Mouse (Mus musculus): Measurements from ENCODE around the gene Olfr648. TPM values are rescaled to one million over a fixed set of nuclear protein-coding genes. Genes with fewer than 3 reads are reported as not detected.

Olfr648 gene
- polyA plus RNA-seq, 3 experiments from 2014 or later, result 0.20 to 0.50 (median 0.25) TPM

Other genes starting within 250 kb of the Olfr648 start
- not detected for gene Olfr632, start 249.0 kb downstream of the Olfr648 start, polyA plus RNA-seq (2017; shearing (Covaris generic))
- not detected for gene Olfr633, start 239.0 kb downstream of the Olfr648 start, polyA plus RNA-seq (2017; shearing (Covaris generic))
- gene Olfr635, start 212.2 kb downstream of the Olfr648 start, polyA plus RNA-seq (2017; shearing (Covaris generic)), result under 1 TPM in 1 of 3 experiments, not detected in 2; 0.07 TPM
- not detected for gene Olfr638, start 184.6 kb downstream of the Olfr648 start, polyA plus RNA-seq (2017; shearing (Covaris generic))
- not detected for gene Olfr639, start 166.1 kb downstream of the Olfr648 start, polyA plus RNA-seq (2017; shearing (Covaris generic))
- gene Olfr640, start 157.8 kb downstream of the Olfr648 start, polyA plus RNA-seq (2017; shearing (Covaris generic)), result not detected
- not detected for gene Olfr641, start 147.9 kb downstream of the Olfr648 start, polyA plus RNA-seq (2017; shearing (Covaris generic))
- gene Olfr642, start 130.7 kb downstream of the Olfr648 start, polyA plus RNA-seq (2017; shearing (Covaris generic)), result not detected
- not detected for gene 4930516K23Rik, start 121.9 kb downstream of the Olfr648 start, polyA plus RNA-seq (2017; shearing (Covaris generic))
- not detected for gene Olfr644, start 111.5 kb downstream of the Olfr648 start, polyA plus RNA-seq (2017; shearing (Covaris generic))
- not detected for gene Olfr645, start 97.9 kb downstream of the Olfr648 start, polyA plus RNA-seq (2017; shearing (Covaris generic))
- not detected for gene Olfr646, start 78.5 kb downstream of the Olfr648 start, polyA plus RNA-seq (2017; shearing (Covaris generic))
- gene Ubqln5, start 53.6 kb downstream of the Olfr648 start, polyA plus RNA-seq (2017; shearing (Covaris generic)), result not detected
- gene Olfr643, start 46.0 kb downstream of the Olfr648 start, polyA plus RNA-seq (2017; shearing (Covaris generic)), result not detected
- gene Ubqln3, start 40.1 kb downstream of the Olfr648 start, polyA plus RNA-seq (2017; shearing (Covaris generic)), result not detected
- gene Ubqlnl, start 32.8 kb downstream of the Olfr648 start, polyA plus RNA-seq (2017; shearing (Covaris generic)), result not detected
- not detected for gene Olfm5, start 18.6 kb downstream of the Olfr648 start, polyA plus RNA-seq (2017; shearing (Covaris generic))
- gene Olfr649, start 12.6 kb upstream of the Olfr648 start, polyA plus RNA-seq (2017; shearing (Covaris generic)), result not detected
- 1 to 10 TPM in 2 of 3 experiments, not detected in 1; 1.4 to 2.2 TPM for gene Trim6, start 35.4 kb upstream of the Olfr648 start, polyA plus RNA-seq (2017; shearing (Covaris generic))
- gene Trim34a, start 61.1 kb upstream of the Olfr648 start, polyA plus RNA-seq (2017; shearing (Covaris generic)), result 10 to 100 TPM; 50.1 to 60.0 (median 60.0) TPM
- gene Trim5, start 104.7 kb upstream of the Olfr648 start, polyA plus RNA-seq (2017; shearing (Covaris generic)), result 10 to 100 TPM; 24.5 to 43.4 (median 41.7) TPM
- 100 to 1,000 TPM; 110 to 206 (median 165) TPM for gene Trim12a, start 132.1 kb upstream of the Olfr648 start, polyA plus RNA-seq (2017; shearing (Covaris generic))
- 1 to 10 TPM in 2 of 3 experiments, under 1 TPM in 1; 0.57 to 2.0 (median 1.7) TPM for gene Trim34b, start 146.1 kb upstream of the Olfr648 start, polyA plus RNA-seq (2017; shearing (Covaris generic))
- 10 to 100 TPM; 14.6 to 21.1 (median 15.5) TPM for gene Trim12c, start 170.0 kb upstream of the Olfr648 start, polyA plus RNA-seq (2017; shearing (Covaris generic))
- gene Trim30b, start 186.5 kb upstream of the Olfr648 start, polyA plus RNA-seq (2017; shearing (Covaris generic)), result 1 to 10 TPM in 1 of 3 experiments, under 1 TPM in 2; 0.35 to 1.1 (median 0.69) TPM
- under 1 TPM; 0.21 to 0.33 (median 0.32) TPM for gene Trim30c, start 217.4 kb upstream of the Olfr648 start, polyA plus RNA-seq (2017; shearing (Covaris generic))

Data from inflammation-experienced regulatory T-cells, adult 6 months (primary cell).